Mouse (Mus musculus) brain, embryonic 14.5 days (tissue): ENCODE measurements around the gene Vmn1r21.

Experiments
- CTCF ChIP-seq: fragments of 200-500 bp; IDR thresholded peaks from 2 replicates; pipeline ENCODE4 v1.5.1; 2012; ENCODE audit warnings: inconsistent platforms, mild to moderate bottlenecking, moderate library complexity, borderline replicate concordance; ENCODE audit not compliant: insufficient read depth, insufficient read length; ENCODE audit errors: extremely low read depth
- POLR2A ChIP-seq: fragments of 200-500 bp; IDR thresholded peaks from 2 replicates; pipeline ENCODE4 v1.6.1; 2012; ENCODE audit warnings: mild to moderate bottlenecking, inconsistent platforms, borderline replicate concordance; ENCODE audit not compliant: poor library complexity, insufficient read depth, insufficient read length, severe bottlenecking; ENCODE audit errors: extremely low read depth

DNA sequence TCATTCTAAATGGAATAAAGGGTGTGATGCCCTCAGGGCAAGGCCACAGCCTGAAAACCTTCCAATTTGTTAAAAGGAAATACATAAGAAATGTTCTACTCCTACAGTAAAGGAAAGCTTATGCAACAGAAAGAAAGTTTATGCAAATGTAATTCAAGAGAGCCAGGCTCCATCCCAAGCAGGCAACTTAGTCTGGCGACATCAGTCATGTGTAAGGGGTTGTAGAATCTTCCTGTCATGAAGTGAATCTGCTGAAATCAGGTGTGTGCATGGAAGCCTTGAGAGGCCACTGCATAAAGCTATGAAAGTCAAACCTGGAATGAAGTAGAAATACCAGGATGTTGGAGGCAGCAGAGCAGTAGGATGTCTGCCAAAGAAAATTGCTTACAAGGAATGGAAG lies 51.2 kb downstream of the Vmn1r21 start:
- TF ChIP-seq CTCF (no peak), POLR2A (no peak)
